Mouse (Mus musculus) liver, adult 2 months (tissue): Measurements from ENCODE around the gene Cntd1. TPM values are rescaled to one million over a fixed set of nuclear protein-coding genes. Genes with fewer than 3 reads are reported as not detected.
A peak's percentile ranks its signal among the peaks of the same experiment; 100 is the strongest.

Experiments used
- DNase-seq: peaks from one replicate; pipeline ENCODE4 v3.0.0-alpha.2; 2011; ENCODE audit warnings: low read depth, low spot score; ENCODE audit errors: extremely low read depth
- H3K27ac ChIP-seq: fragments of 200-500 bp; replicated peaks from 2 replicates; pipeline ENCODE4 v1.5.1; 2012; ENCODE audit warnings: low read depth, mild to moderate bottlenecking, control low read depth, inconsistent platforms, low read length; ENCODE audit not compliant: insufficient read depth
- H3K27me3 ChIP-seq: fragments of 200-500 bp; 2 replicates; pipeline ENCODE4 v1.6.1; 2012; ENCODE audit warnings: mild to moderate bottlenecking, moderate library complexity, low read length, inconsistent platforms; ENCODE audit not compliant: control insufficient read depth, insufficient read depth
- H3K36me3 ChIP-seq: fragments of 200-500 bp; 2 replicates; pipeline ENCODE4 v1.6.1; 2012; ENCODE audit warnings: low read length, inconsistent platforms; ENCODE audit not compliant: control insufficient read depth, insufficient read depth
- H3K4me1 ChIP-seq: fragments of 200-500 bp; 2 replicates; pipeline ENCODE4 v1.6.1; 2011; ENCODE audit warnings: low read length; ENCODE audit not compliant: control insufficient read depth, insufficient read depth
- H3K4me3 ChIP-seq: fragments of 200-500 bp; 2 replicates; pipeline ENCODE4 v1.5.1; 2011; ENCODE audit warnings: low read depth, mild to moderate bottlenecking, control low read depth, low read length, moderate library complexity; ENCODE audit not compliant: insufficient read depth
- H3K79me2 ChIP-seq: fragments of 200-500 bp; 2 replicates; pipeline ENCODE4 v1.6.1; 2012; ENCODE audit warnings: inconsistent platforms, mild to moderate bottlenecking, low read length, moderate library complexity; ENCODE audit not compliant: control insufficient read depth, insufficient read depth
- H3K9ac ChIP-seq: fragments of 200-500 bp; 2 replicates; pipeline ENCODE4 v1.6.1; 2012; ENCODE audit warnings: low read depth, mild to moderate bottlenecking, control low read depth, inconsistent platforms, low read length
- CTCF ChIP-seq: fragments of 200-500 bp; IDR thresholded peaks from 2 replicates; pipeline ENCODE4 v1.5.1; 2011; ENCODE audit warnings: low read depth, low read length, control low read depth
- POLR2A ChIP-seq: fragments of 200-500 bp; IDR thresholded peaks from 2 replicates; pipeline ENCODE4 v1.6.1; 2011; ENCODE audit warnings: low read length, control low read depth; ENCODE audit not compliant: insufficient read depth; ENCODE audit errors: extremely low read depth
- WGBS: fragments of 180-500 bp; shearing (Covaris S2); methylation state at CpG from one replicate; pipeline ENCODE4 v1.1.7; 2018; 5-methylcytosine and 5-hydroxymethylcytosine counted together
- polyA plus RNA-seq: library from polyadenylated mRNA; depleted of rRNA; stranded (reverse); fragments of >200 nt; gene quantifications from 2 replicates; pipeline ENCODE4 v1.2.3, GENCODE M21; 2012; rRNA removed
- total RNA-seq: library from RNA; depleted of rRNA; stranded (reverse); fragments of >200 nt; gene quantifications from 2 replicates; pipeline ENCODE4 v1.2.3, GENCODE M21; 2014; rRNA removed

The Cntd1 gene
- not detected in 2 replicates for total RNA-seq
- polyA plus RNA-seq, result not detected in 2 replicates

GRCm38 (mm10) chr11:101278223-101279192 is at the start of gene Cntd1, which contains the start of gene Coa3:
Gene Cntd1, plus strand, starts transcription at chr11:101279012.
Gene Coa3, minus strand, starts transcription at chr11:101279114.
- H3K4me3 ChIP-seq, result peak within 1 kb of the TSS; percentile 92
- no peaks in the 10 kb centered on the region for H3K79me2 ChIP-seq
- H3K4me1 ChIP-seq, result peaks cover 9% of the 10 kb centered on the region
- H3K36me3 ChIP-seq, result no peaks in the 10 kb centered on the region
- no peaks in the 10 kb centered on the region for H3K27me3 ChIP-seq
- TF ChIP-seq POLR2A, result peak; percentile 64
- TF ChIP-seq CTCF, result peak; percentile 2; the same call in 1 of the 2 replicates
- H3K27ac ChIP-seq, result peak within 1 kb of the TSS; percentile 75
- WGBS, result 4% methylated on average over 45 of the region's 45 CpGs
- DNase-seq, result peak; percentile 94
- peak within 1 kb of the TSS; percentile 86 for H3K9ac ChIP-seq

- Histone ChIP-seq H3K27me3 (no peaks in the 10 kb centered on the region), H3K9ac (no peak overlapping the region), H3K27ac (no peak overlapping the region; the same call in 1 of the 2 replicates), H3K4me1 (peaks cover 5% of the 10 kb centered on the region), H3K4me3 (no peak overlapping the region), H3K79me2 (peaks cover 13% of the 10 kb centered on the region), H3K36me3 (no peaks in the 10 kb centered on the region; the same call in 1 of the 2 replicates)
- WGBS, result 62% methylated on average over 8 of the region's 8 CpGs
- no peak for DNase-seq
- no peak for TF ChIP-seq CTCF
- no peak for TF ChIP-seq POLR2A
These were observed 49.4 kb upstream of the Cntd1 start for GRCm38 (mm10) chr11:101229361-101229900.

GRCm38 (mm10) chr11:101230061-101230511 is 48.7 kb upstream of the Cntd1 start:
- no peak overlapping the region for H3K4me3 ChIP-seq
- no peak for DNase-seq
- H3K9ac ChIP-seq, result no peak overlapping the region
- peaks cover 5% of the 10 kb centered on the region for H3K4me1 ChIP-seq
- H3K36me3 ChIP-seq, result no peaks in the 10 kb centered on the region
- peak overlapping the region; percentile 84; the same call in 1 of the 2 replicates for H3K27ac ChIP-seq
- no peaks in the 10 kb centered on the region for H3K27me3 ChIP-seq
- TF ChIP-seq CTCF (no peak), POLR2A (no peak)
- 62% methylated on average over 2 of the region's 2 CpGs for WGBS
- peaks cover 9% of the 10 kb centered on the region for H3K79me2 ChIP-seq

GRCm38 (mm10) chr11:101230526-101230925 is 48.3 kb upstream of the Cntd1 start:
- 52% methylated on average over 5 of the region's 5 CpGs for WGBS
- Histone ChIP-seq H3K4me3 (no peak overlapping the region), H3K36me3 (no peaks in the 10 kb centered on the region), H3K9ac (0 out of 2 replicates have a peak overlapping the region, but pooled peaks have one; percentile 42), H3K79me2 (peaks cover 6% of the 10 kb centered on the region), H3K27ac (peak overlapping the region; percentile 84), H3K27me3 (no peaks in the 10 kb centered on the region), H3K4me1 (peaks cover 2% of the 10 kb centered on the region)
- DNase-seq, result no peak
- TF ChIP-seq CTCF, result no peak
- no peak for TF ChIP-seq POLR2A

- Histone ChIP-seq H3K36me3 (no peaks in the 10 kb centered on the region), H3K27ac (peak overlapping the region; percentile 84), H3K79me2 (no peaks in the 10 kb centered on the region), H3K4me1 (peaks cover 2% of the 10 kb centered on the region), H3K27me3 (no peaks in the 10 kb centered on the region), H3K4me3 (peak overlapping the region; percentile 42), H3K9ac (peak overlapping the region; percentile 42)
- no peak for TF ChIP-seq CTCF
- 0 out of 2 replicates have a peak, but pooled peaks have one; percentile 32 for TF ChIP-seq POLR2A
- DNase-seq, result no peak
- WGBS, result 12% methylated on average over 18 of the region's 18 CpGs
These were observed 47.6 kb upstream of the Cntd1 start for GRCm38 (mm10) chr11:101230991-101231871.
